Mouse (Mus musculus): ENCODE data around the gene A430033K04Rik.

The A430033K04Rik gene

GRCm38 (mm10) chr5:138697466-138697865, 74.8 kb downstream of the A430033K04Rik start:
- no peak for DNase-seq
